Mouse (Mus musculus) brain, embryonic 14.5 days (tissue): ENCODE measurements at regions not wholly inside any gene's neighbourhood (a gene's known extent, or its start where the extent isn't known, plus 50 kb on each side); places are given as distances from the start of the nearest gene placed in this dataset.

Experiments
- CTCF ChIP-seq: fragments of 200-500 bp; IDR thresholded peaks from 2 replicates; pipeline ENCODE4 v1.5.1; 2012; ENCODE audit warnings: inconsistent platforms, mild to moderate bottlenecking, moderate library complexity, borderline replicate concordance; ENCODE audit not compliant: insufficient read depth, insufficient read length; ENCODE audit errors: extremely low read depth
- POLR2A ChIP-seq: fragments of 200-500 bp; IDR thresholded peaks from 2 replicates; pipeline ENCODE4 v1.6.1; 2012; ENCODE audit warnings: mild to moderate bottlenecking, inconsistent platforms, borderline replicate concordance; ENCODE audit not compliant: poor library complexity, insufficient read depth, insufficient read length, severe bottlenecking; ENCODE audit errors: extremely low read depth

GRCm38 (mm10) chr13:101988637-101989413, 220.8 kb upstream of the Pik3r1 start:
- TF ChIP-seq POLR2A (no peak), CTCF (no peak)
